Mouse (Mus musculus): ENCODE measurements around the gene Eif5b. TPM values are rescaled to one million over a fixed set of nuclear protein-coding genes. Genes with fewer than 3 reads are reported as not detected.

Eif5b gene
- polyA plus RNA-seq, 1 experiment from 2014 or later, result 18.7 TPM

- Histone ChIP-seq H3K9me3 (replicated peaks) (no peaks in the 10 kb centered on the region), H3K4me2 (no peak overlapping the region), H3K4me1 (replicated peaks) (peaks cover 1% of the 10 kb centered on the region; the same call in 1 of the 2 replicates), H3K27ac (no peak overlapping the region), H3K36me3 (no peaks in the 10 kb centered on the region), H3K4me3 (no peak overlapping the region), H3K27me3 (no peaks in the 10 kb centered on the region), H3K9ac (no peak overlapping the region)
- no peak for ATAC-seq (replicated peaks; ENCODE audit: insufficient number of reproducible peaks, insufficient read depth, low FRiP score, low read depth)
- WGBS, result 64% methylated on average over 3 of the region's 3 CpGs
Observed at GRCm38 (mm10) chr1:38006741-38007140, 8.9 kb downstream of the Eif5b start.

- Histone ChIP-seq H3K9me3 (replicated peaks) (no peaks in the 10 kb centered on the region), H3K36me3 (no peaks in the 10 kb centered on the region), H3K9ac (no peak overlapping the region), H3K27me3 (no peaks in the 10 kb centered on the region), H3K4me1 (replicated peaks) (peaks cover 3% of the 10 kb centered on the region; the same call in 1 of the 2 replicates), H3K4me2 (no peak overlapping the region), H3K27ac (no peak overlapping the region), H3K4me3 (no peak overlapping the region)
- ATAC-seq (replicated peaks; ENCODE audit: insufficient number of reproducible peaks, insufficient read depth, low FRiP score, low read depth), result no peak
- 67% methylated on average over 6 of the region's 6 CpGs for WGBS
Observed at GRCm38 (mm10) chr1:38011647-38012046, 13.8 kb downstream of the Eif5b start.

- 82% methylated on average over 3 of the region's 3 CpGs for WGBS
- Histone ChIP-seq H3K27me3 (no peaks in the 10 kb centered on the region), H3K4me2 (no peak overlapping the region), H3K4me1 (replicated peaks) (peaks cover 3% of the 10 kb centered on the region; the same call in 1 of the 2 replicates), H3K4me3 (no peak overlapping the region), H3K27ac (no peak overlapping the region), H3K9ac (no peak overlapping the region), H3K36me3 (no peaks in the 10 kb centered on the region), H3K9me3 (replicated peaks) (no peaks in the 10 kb centered on the region)
- no peak for ATAC-seq (replicated peaks; ENCODE audit: insufficient number of reproducible peaks, insufficient read depth, low FRiP score, low read depth)
Observed at GRCm38 (mm10) chr1:38012104-38012503, 14.3 kb downstream of the Eif5b start.

- no peak overlapping the region for H3K9ac ChIP-seq
- H3K4me3 ChIP-seq, result no peak overlapping the region
- H3K9me3 ChIP-seq (replicated peaks), result no peaks in the 10 kb centered on the region
- no peaks in the 10 kb centered on the region for H3K36me3 ChIP-seq
- H3K4me1 ChIP-seq (replicated peaks), result peaks cover 3% of the 10 kb centered on the region; the same call in 1 of the 2 replicates
- H3K27ac ChIP-seq, result no peak overlapping the region
- no peak for ATAC-seq (replicated peaks; ENCODE audit: insufficient number of reproducible peaks, insufficient read depth, low FRiP score, low read depth)
- H3K27me3 ChIP-seq, result no peaks in the 10 kb centered on the region
- no peak overlapping the region for H3K4me2 ChIP-seq
Observed at GRCm38 (mm10) chr1:38012509-38012908, 14.7 kb downstream of the Eif5b start.

GRCm38 (mm10) chr1:38014551-38015203 lies 16.9 kb downstream of the Eif5b start:
- WGBS, result 91% methylated on average over 2 of the region's 2 CpGs
- ATAC-seq (replicated peaks; ENCODE audit: insufficient number of reproducible peaks, insufficient read depth, low FRiP score, low read depth), result no peak
- no peak overlapping the region for H3K4me2 ChIP-seq
- H3K9me3 ChIP-seq (replicated peaks), result no peaks in the 10 kb centered on the region
- no peak overlapping the region for H3K9ac ChIP-seq
- H3K27ac ChIP-seq, result no peak overlapping the region
- peaks cover 3% of the 10 kb centered on the region; the same call in 1 of the 2 replicates for H3K4me1 ChIP-seq (replicated peaks)
- H3K36me3 ChIP-seq, result peaks cover 19% of the 10 kb centered on the region
- no peaks in the 10 kb centered on the region for H3K27me3 ChIP-seq
- H3K4me3 ChIP-seq, result no peak overlapping the region

- Histone ChIP-seq H3K9me3 (replicated peaks) (no peaks in the 10 kb centered on the region), H3K36me3 (peaks cover 24% of the 10 kb centered on the region), H3K27ac (no peak overlapping the region), H3K9ac (no peak overlapping the region), H3K4me2 (no peak overlapping the region), H3K4me3 (no peak overlapping the region), H3K4me1 (replicated peaks) (no peaks in the 10 kb centered on the region), H3K27me3 (no peaks in the 10 kb centered on the region)
- WGBS, result 84% methylated on average over 7 of the region's 7 CpGs
- ATAC-seq (replicated peaks; ENCODE audit: insufficient number of reproducible peaks, insufficient read depth, low FRiP score, low read depth), result no peak
Observed at GRCm38 (mm10) chr1:38027301-38027700, 29.5 kb downstream of the Eif5b start.

- no peaks in the 10 kb centered on the region for H3K9me3 ChIP-seq (replicated peaks)
- H3K27ac ChIP-seq, result no peak overlapping the region
- no peaks in the 10 kb centered on the region for H3K4me1 ChIP-seq (replicated peaks)
- H3K27me3 ChIP-seq, result no peaks in the 10 kb centered on the region
- WGBS, result 90% methylated on average over 5 of the region's 5 CpGs
- H3K4me3 ChIP-seq, result no peak overlapping the region
- peaks cover 39% of the 10 kb centered on the region for H3K36me3 ChIP-seq
- no peak overlapping the region for H3K9ac ChIP-seq
- no peak overlapping the region for H3K4me2 ChIP-seq
- ATAC-seq (replicated peaks; ENCODE audit: insufficient number of reproducible peaks, insufficient read depth, low FRiP score, low read depth), result no peak
Observed at GRCm38 (mm10) chr1:38031391-38031790, 33.6 kb downstream of the Eif5b start.

GRCm38 (mm10) chr1:38035521-38035920 lies 37.7 kb downstream of the Eif5b start:
- no peak for ATAC-seq (replicated peaks; ENCODE audit: insufficient number of reproducible peaks, insufficient read depth, low FRiP score, low read depth)
- Histone ChIP-seq H3K27ac (no peak overlapping the region), H3K36me3 (peaks cover 74% of the 10 kb centered on the region), H3K9ac (no peak overlapping the region), H3K9me3 (replicated peaks) (no peaks in the 10 kb centered on the region), H3K4me2 (no peak overlapping the region), H3K4me3 (no peak overlapping the region), H3K4me1 (replicated peaks) (no peaks in the 10 kb centered on the region), H3K27me3 (no peaks in the 10 kb centered on the region)
- 83% methylated on average over 4 of the region's 4 CpGs for WGBS

GRCm38 (mm10) chr1:38037375-38037774 lies 39.6 kb downstream of the Eif5b start:
- H3K27me3 ChIP-seq, result no peaks in the 10 kb centered on the region
- H3K4me3 ChIP-seq, result no peak overlapping the region
- WGBS, result 85% methylated on average over 5 of the region's 5 CpGs
- H3K9ac ChIP-seq, result no peak overlapping the region
- no peak overlapping the region for H3K4me2 ChIP-seq
- no peaks in the 10 kb centered on the region for H3K4me1 ChIP-seq (replicated peaks)
- ATAC-seq (replicated peaks; ENCODE audit: insufficient number of reproducible peaks, insufficient read depth, low FRiP score, low read depth), result no peak
- H3K36me3 ChIP-seq, result peaks cover 81% of the 10 kb centered on the region
- no peaks in the 10 kb centered on the region for H3K9me3 ChIP-seq (replicated peaks)
- no peak overlapping the region for H3K27ac ChIP-seq

GRCm38 (mm10) chr1:38038898-38039297 lies 41.1 kb downstream of the Eif5b start:
- WGBS, result 94% methylated on average over 2 of the region's 2 CpGs
- no peak for ATAC-seq (replicated peaks; ENCODE audit: insufficient number of reproducible peaks, insufficient read depth, low FRiP score, low read depth)
- Histone ChIP-seq H3K27ac (no peak overlapping the region), H3K36me3 (peaks cover 71% of the 10 kb centered on the region), H3K4me2 (no peak overlapping the region), H3K9me3 (replicated peaks) (no peaks in the 10 kb centered on the region), H3K27me3 (no peaks in the 10 kb centered on the region), H3K4me3 (no peak overlapping the region), H3K9ac (no peak overlapping the region), H3K4me1 (replicated peaks) (no peaks in the 10 kb centered on the region)

- H3K4me2 ChIP-seq, result no peak overlapping the region
- no peaks in the 10 kb centered on the region for H3K27me3 ChIP-seq
- H3K9ac ChIP-seq, result no peak overlapping the region
- H3K4me3 ChIP-seq, result no peak overlapping the region
- WGBS, result 90% methylated on average over 3 of the region's 3 CpGs
- no peak overlapping the region for H3K27ac ChIP-seq
- H3K9me3 ChIP-seq (replicated peaks), result no peaks in the 10 kb centered on the region
- ATAC-seq (replicated peaks; ENCODE audit: insufficient number of reproducible peaks, insufficient read depth, low FRiP score, low read depth), result no peak
- peaks cover 86% of the 10 kb centered on the region for H3K36me3 ChIP-seq
- H3K4me1 ChIP-seq (replicated peaks), result no peaks in the 10 kb centered on the region
Observed at GRCm38 (mm10) chr1:38048121-38048520, 50.3 kb downstream of the Eif5b start.

GRCm38 (mm10) chr1:38049562-38049961 lies 51.8 kb downstream of the Eif5b start:
- Histone ChIP-seq H3K27me3 (no peaks in the 10 kb centered on the region), H3K4me1 (replicated peaks) (no peaks in the 10 kb centered on the region), H3K4me2 (no peak overlapping the region), H3K4me3 (no peak overlapping the region), H3K36me3 (peaks cover 95% of the 10 kb centered on the region), H3K27ac (no peak overlapping the region), H3K9me3 (replicated peaks) (no peaks in the 10 kb centered on the region), H3K9ac (no peak overlapping the region)
- WGBS, result 65% methylated on average over 4 of the region's 4 CpGs
- no peak for ATAC-seq (replicated peaks; ENCODE audit: insufficient number of reproducible peaks, insufficient read depth, low FRiP score, low read depth)
